Mouse (Mus musculus) lung, postnatal 0 days (tissue): Measurements from ENCODE around the gene Susd2.

Source experiments
- CTCF ChIP-seq: IDR thresholded peaks from 2 replicates; pipeline ENCODE4 v1.5.1; 2016; ENCODE audit warnings: antibody characterized with exemption, mild to moderate bottlenecking
- EP300 ChIP-seq: IDR thresholded peaks from 2 replicates; pipeline ENCODE4 v1.6.1; 2016; ENCODE audit warnings: antibody characterized with exemption, mild to moderate bottlenecking, control low read depth

DNA sequence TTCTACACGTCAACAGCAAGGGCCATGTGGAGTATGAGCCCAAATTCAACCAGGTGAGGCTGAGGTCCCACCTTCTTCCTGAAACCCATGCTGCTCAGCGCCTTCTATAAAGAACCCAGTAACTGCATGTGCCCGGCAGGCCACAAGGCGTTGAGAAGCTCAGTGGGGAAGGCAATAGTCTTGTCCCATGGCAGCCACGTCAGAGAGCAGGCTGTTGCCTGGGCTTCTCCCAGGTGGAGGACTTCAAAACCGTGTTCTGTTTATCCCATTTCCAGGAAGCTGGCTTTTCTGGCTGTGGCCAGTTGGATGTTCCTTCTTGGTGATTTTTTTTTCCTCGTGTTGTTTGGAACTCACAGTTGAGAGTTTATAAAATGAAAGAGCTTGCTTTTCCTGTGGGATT lies 33.3 kb downstream of the Susd2 start:
- TF ChIP-seq EP300, result no peak
- TF ChIP-seq CTCF, result no peak
